Mouse (Mus musculus) embryo, embryonic 11.5 days (tissue): ENCODE data around the gene Tab2.
"Not testable (repeated sequence)": the region's sequence is repeated elsewhere in the genome, so short reads cannot be mapped to it uniquely, and the experiment has no call there.

Experiments used
- DNase-seq: peaks from one replicate; pipeline ENCODE4 v3.0.0-alpha.2; 2012; ENCODE audit warnings: low read depth, low spot score

Tab2 gene

DNA sequence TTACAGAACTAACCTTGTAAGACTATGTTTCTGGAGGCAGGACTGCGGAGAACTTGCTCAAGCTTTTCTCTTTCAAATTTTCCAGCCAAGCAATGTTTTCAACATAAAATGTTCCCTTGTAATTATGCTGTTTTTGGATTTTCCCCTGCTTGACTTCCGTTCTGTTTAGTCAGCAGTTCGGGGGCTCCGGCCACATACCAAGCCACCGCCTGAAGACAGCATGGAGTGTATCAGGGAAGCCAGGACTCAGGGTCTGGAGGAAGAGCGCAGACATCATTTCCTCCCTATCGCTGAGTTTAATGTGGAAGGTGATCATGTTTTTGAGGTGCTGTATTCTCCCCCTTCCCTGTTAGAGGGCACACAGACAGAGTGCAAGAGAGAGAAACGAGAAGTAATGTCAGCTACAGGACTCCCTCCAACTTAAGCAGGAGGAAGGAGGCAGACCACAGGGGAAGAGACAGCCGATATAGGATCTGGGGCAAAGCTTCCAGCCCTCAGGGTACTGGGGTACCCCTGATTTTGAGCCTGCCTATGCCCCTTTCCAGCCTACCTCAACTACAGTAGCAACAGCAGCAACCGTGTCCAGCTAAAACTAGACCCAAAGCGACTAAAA lies 67.7 kb downstream of the Tab2 start:
- DNase-seq: no peak

DNA sequence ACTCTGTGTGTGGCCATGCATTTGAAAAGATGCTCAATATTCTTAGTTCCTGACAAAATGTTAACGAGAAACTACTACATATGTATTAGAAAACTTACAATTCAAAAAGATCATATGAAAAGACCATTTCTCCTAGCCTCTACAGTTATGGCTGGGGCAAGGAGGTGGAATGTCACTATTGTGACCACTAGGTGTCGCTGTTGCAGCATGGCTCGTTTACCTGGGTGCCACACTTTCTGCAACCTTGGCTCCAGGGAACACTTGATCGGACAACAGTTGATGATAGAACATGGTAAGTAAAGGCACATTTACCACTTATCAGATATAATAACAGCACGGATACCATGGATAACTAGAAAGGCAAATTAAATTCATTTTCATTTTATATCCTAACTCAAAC lies 72.5 kb downstream of the Tab2 start:
- DNase-seq: peak; percentile 71

DNA sequence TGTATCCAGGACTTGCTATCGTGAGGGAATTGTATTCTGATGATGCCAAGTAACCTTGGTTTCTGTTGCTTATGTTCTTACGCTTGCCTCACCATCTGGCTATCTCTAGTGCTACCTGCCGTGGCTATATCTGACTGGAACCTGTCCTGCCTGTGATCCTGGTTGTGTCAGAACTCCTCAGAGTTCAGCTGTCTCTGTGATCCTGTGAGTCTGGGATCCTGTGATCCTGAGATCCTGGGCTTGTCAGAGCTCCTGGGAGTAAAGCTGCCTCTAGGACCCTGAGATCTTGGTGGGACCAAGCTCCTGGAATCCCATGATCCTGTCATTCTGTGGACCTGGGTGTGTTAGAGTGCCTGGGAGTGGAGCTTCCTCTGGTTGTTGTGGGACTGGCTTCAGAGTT lies 74.1 kb downstream of the Tab2 start:
- no peak for DNase-seq

DNA sequence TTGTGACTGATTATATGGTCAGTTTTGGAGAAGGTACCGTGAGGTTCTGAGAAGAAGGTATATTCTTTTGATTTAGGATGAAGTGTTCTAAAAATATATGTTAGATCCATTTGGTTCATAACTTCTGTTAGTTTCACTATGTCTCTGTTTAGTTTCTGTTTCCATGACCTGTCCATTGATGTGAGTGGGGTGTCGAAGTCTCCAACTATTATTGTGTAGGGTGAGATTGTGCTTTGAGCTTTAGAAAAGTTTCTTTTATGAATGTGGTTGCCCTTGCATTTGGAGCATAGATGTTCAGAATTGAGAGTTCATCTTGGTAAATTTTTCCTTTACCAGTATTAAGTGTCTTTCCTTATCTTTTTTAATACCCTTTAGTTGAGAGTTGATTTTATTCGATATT lies 75.7 kb downstream of the Tab2 start:
- DNase-seq: not testable (repeated sequence)

DNA sequence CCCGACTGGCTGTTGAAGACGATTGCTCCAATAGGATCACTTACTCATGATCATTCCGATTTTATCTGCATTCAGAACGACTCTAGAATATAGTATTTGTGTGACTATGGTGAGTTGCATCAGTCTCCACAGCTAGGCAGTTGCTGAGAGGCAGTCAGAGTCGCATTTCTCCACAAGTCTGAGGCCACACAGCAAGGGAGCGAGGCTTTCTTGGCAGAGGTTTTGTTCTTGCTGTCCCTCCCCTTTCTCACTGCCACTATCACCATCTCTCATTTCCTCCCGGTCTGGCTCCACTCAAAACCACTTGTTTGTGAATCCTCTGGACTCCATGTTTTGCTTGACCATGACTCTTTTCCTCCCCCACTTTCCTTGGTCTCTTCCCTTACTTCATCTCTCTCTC lies 81.8 kb downstream of the Tab2 start:
- DNase-seq: no peak

DNA sequence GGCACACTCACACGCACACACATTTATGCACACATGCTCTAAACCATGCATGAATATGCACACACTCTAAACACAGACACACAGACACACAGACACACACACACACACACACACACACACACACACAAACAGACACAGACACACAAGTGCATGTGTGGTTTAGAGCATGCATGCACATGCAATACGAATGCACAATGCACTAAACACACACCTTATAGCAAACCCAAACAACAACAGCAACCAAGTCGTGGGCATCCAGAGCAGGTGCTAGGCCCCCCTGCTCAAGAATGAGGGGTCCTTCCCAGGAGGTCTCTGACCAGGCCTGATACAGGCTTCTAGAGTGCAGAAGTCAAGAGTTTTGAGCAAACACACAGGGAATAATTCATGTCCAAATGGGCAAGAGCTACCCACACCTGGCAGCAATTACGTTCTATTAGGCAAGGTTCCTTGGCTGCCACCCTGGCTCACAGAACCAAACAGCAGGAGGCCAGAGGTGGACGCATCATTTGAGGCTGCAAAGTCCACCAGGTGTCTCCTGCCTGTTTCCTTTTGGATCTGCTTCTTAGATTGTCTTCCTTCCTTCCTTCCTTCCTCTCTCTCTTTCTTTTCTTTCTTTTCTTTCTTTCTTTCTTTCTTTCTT lies 84.5 kb downstream of the Tab2 start:
- DNase-seq: no peak

DNA sequence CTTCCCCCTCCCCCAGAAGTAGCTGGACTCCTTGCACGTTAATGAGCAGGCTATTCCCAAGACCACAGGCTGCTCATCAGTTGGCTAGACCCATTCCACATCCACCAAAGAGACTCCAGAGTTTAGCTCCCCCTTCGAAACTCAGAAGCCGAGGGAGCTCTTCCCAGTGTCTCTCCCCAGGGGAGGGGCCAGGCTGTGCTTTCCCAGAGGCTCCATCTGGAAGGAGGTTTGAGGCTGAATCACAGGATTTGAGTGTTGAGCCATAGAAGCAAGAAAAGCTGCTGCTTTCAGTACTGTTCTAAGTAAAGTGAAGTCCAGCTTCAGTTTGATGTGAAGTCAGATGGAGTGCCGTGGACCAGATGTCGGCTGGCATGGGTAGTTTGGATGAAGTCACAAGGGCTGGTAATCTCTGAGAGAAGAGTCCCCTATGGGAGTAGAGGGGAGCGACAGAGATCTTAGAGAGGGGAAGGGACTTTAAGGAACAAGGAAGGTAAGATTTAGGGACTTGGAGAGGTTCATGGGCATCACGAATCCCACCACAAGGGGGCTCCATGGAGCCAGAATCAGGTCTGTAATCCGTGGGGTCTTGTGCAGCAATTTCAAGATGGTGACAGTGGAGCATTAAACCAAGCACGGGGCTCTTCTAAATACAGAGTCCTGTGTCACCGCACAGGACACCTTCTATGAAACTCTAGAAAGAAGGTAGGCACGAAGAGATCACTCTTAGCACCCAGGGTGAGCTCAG lies 85.3 kb downstream of the Tab2 start:
- peak; percentile 30 for DNase-seq

DNA sequence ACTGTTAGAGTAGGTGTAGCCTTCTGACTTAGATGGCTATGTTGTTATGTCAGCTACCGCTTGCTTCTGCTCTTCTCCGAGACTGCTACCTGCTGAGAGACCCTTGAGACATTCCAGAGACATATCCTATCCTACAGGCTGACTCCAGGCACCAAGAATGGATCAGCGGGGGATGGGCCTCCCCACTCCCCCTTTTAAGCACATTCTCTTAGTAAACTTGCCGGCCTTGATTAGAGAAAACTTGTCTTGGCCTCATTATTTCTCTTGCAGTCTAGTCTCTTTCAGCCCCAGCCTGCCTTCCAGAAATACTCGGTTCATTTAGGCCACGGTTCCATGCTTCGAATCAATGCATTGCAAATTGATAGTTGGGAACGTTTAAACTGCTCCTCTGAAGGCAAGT lies 86.3 kb downstream of the Tab2 start:
- DNase-seq: no peak

DNA sequence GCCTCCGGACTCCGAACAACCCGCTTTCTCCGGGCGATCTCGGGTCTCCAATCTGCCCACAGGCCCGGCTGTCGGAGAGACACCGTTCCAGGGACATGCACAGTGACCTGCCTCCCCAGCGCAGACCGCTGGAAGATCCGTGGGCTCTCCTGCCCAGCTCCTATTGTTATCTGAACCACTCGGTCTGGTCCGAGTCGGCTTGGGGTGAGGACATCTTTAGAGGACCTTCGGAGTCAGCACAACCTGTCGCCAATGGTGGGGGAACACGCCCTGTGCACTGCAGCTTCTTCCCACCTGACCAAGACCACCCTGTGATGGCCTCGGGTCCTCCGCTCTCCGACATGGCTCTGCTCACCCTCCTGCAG lies 88.4 kb downstream of the Tab2 start:
- no peak for DNase-seq

DNA sequence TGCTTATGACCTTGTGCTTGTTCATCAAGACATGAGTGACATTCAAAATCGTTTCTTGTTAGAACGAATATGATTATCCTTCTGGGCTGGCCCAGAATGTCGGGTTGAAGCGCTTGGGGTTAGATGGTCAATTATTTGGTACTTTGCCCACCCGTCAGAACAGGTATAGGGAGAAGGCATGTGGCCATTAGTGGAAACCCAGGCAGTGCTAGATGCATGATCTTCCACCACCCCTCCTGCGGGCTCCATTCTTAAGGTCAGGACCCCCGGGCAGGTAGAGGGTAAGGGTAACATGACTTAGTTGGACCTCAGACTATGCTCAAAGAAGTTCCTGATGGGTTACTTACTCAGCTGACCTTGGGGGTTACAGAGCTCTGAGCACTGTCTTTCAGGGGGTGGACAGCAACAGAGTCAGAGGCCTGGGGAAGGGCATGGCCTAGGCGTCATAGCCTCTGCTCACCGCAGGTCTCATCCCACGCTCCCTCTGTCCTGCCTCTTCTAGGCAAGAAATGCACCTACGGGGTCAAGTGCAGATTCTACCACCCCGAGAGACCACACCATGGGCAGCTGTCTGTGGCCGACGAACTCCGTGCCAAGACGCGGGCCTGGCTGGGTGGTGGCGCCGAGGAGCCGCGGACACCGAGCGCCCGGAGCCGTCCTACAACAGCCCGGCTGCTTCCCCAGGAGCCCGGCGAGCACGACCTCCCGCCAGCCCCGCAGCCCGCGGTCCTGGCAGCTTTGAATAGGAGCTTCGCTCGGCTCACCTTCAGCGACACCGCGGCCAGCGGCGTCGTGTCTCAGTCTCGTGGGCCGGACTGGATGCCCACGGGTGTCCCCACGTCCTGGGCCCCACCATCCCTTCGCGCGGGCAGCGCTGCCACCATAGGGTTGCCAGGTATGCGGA lies 89.0 kb downstream of the Tab2 start:
- peak; percentile 31 for DNase-seq

DNA sequence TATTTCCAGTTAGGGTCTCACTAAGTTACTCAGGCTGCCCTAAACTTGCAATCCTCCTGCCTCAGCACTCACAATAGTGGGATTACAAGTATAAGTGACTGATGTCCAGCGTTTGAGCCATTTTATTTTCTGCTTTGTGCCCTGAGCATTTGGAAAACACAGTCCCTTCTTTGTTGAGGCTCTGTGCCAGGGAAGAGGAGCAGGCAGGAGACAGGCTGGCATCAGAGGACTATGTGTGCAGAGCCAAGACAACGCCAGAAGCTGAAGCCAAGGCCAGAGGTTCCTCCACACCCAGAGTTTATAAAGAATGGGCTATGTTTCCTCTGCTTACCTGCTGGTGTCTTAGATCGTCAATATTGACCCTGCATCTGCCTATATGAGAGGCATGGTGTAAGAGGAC lies 91.2 kb downstream of the Tab2 start:
- DNase-seq: no peak

DNA sequence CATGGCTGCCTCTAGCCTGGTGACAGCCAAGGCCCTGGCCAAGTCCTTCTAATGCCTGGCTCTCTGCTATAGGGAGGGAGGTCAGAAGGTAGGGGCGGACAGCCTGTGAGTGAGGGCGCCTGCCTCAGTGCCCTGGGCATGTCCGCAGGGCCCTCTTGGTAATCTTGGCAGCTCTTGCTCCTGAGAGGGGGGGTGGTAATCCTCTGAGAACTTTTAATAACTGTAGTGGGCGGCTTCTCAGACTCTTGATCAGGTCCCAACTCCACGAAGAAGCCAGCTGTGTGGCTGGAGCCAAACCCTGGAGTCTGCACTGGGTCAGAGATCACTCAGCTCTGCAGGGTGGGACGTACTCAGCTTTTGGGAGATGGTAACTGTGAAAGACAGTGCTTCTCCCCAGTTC lies 91.8 kb downstream of the Tab2 start:
- no peak for DNase-seq

DNA sequence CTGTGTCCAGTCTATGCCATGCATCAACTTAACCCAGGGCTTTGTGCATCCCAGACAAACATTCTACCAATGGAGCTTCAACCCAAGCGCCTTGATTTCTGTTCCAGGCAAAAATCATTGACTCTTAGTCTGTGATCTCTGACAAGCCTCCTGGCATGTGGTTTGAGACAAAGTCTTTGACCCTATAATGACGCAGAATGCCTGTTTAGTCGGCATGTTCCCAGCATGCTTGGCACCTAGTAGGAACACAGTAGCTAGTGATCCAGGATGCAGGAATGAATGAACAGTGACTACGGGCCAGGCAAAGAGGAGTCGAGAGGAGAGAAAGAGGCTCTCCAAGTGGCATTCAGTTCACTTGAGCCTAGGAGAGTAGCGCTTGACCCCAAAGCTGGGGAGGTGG lies 92.6 kb downstream of the Tab2 start:
- no peak for DNase-seq

DNA sequence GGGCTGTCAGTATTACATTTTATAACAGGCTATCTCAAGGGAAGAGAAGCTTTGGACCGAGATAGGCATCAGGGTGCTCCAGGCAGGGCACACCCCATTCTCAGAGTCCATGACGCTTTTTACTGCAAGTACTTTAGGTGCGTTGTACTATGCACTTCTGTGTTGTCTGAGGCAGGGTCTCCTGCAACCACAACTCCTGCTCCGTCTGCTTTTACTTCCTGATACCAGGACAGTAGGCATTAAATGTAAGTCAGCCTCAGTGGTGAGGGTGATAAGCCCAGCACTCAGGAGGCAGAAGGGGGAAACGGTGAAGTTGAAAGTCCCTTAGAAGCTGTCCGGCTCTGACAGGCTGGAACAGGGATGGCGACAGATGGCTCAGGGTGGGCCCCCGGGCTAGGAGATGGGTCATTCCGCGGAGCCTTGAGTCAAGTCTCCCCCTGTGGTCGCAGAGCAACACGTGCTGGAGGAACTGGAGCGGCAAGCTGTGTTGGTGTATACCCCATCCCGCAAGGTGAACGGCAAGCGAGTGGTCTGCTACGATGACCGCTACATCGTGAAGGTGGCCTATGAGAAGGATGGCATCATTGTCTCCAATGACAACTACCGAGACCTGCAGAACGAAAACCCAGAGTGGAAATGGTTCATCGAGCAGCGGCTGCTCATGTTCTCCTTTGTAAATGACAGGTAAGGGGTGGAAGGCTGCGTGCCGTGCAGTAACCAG lies 93.9 kb downstream of the Tab2 start:
- DNase-seq: no peak

DNA sequence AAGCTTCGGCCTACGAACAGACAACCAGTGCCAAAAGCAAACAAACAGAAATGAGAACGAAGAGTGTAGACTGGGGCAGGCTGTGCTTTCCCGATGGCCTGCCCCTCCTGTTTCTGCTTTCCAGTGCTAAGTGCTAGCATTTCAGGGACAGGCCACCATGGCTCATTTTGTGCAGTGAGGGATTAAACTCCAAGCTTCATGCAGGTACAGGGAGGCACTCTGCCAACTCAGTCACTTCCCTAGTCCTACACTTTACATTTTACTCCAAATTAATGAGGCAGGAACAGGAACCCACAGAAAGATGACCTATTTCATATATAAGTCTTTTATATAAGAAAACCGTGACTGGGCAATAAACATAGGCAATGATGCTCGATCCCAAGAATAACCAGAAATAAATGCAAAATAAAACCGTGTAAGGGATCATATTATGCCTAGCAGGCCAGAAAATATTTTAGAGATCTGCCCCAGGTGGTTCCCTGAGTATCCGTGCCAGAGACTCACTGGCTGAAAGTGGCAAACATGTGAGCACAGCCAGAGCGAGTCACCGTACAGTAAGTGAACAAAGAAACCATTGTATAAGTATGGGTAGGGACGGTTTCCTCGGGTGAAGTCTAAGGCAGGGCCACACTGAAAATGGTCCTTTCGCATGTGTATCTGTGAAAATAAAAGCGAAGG lies 94.6 kb downstream of the Tab2 start:
- DNase-seq: no peak

DNA sequence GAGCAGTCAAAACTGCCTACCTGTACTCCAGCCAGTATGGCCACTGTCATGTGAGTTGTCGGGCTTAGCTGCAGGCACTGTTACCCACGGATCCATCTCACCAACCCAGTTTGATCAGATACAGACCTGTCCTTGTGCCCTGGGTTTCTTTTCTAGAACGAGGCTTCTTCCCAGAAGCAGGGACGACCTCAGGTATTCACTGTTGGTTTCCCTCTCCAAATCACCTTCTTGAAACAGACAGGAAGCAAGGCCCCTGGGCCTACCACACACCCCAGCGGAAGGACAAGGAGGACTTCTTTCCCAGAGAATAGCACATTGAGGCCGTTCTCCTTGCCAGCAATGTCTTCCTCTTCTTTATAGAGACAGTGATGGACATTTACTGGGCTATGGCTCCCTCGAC lies 95.5 kb downstream of the Tab2 start:
- no peak for DNase-seq
